Mouse (Mus musculus): ENCODE data around the gene Ston2. TPM values are rescaled to one million over a fixed set of nuclear protein-coding genes. Genes with fewer than 3 reads are reported as not detected.

The Ston2 gene
- polyA plus RNA-seq, 1 experiment from 2014 or later = 13.4 TPM

GRCm38 (mm10) chr12:91692991-91693390 is 95.2 kb downstream of the Ston2 start:
- Histone ChIP-seq H3K4me1 (ENCODE audit: control insufficient read depth, insufficient read depth, low read length) (no peaks in the 10 kb centered on the region), H3K27me3 (ENCODE audit: control insufficient read depth, insufficient read depth, low read length) (no peaks in the 10 kb centered on the region), H3K4me2 (replicated peaks; ENCODE audit: low read depth, low read length) (no peak overlapping the region), H3K27ac (ENCODE audit: low read depth, low read length) (no peak overlapping the region), H3K4me3 (ENCODE audit: low read length) (no peak overlapping the region), H3K36me3 (ENCODE audit: control insufficient read depth, insufficient read depth, low read length) (no peaks in the 10 kb centered on the region), H3K9me3 (ENCODE audit: control insufficient read depth, low read length) (no peaks in the 10 kb centered on the region), H3K9ac (ENCODE audit: low read depth, low read length) (no peak overlapping the region)
- WGBS = 72% methylated on average over 3 of the region's 3 CpGs
- no peak for ATAC-seq (ENCODE audit: low FRiP score, low TSS enrichment)

- Histone ChIP-seq H3K9ac (ENCODE audit: low read depth, low read length) (0 out of 2 replicates have a peak overlapping the region, but pooled peaks have one; percentile 13), H3K27me3 (ENCODE audit: control insufficient read depth, insufficient read depth, low read length) (no peaks in the 10 kb centered on the region; the same call in 1 of the 2 replicates), H3K4me1 (ENCODE audit: control insufficient read depth, insufficient read depth, low read length) (peaks cover 28% of the 10 kb centered on the region), H3K27ac (ENCODE audit: low read depth, low read length) (peak overlapping the region; percentile 53; the same call in 1 of the 2 replicates), H3K36me3 (ENCODE audit: control insufficient read depth, insufficient read depth, low read length) (no peaks in the 10 kb centered on the region), H3K9me3 (ENCODE audit: control insufficient read depth, low read length) (no peaks in the 10 kb centered on the region), H3K4me2 (replicated peaks; ENCODE audit: low read depth, low read length) (peak overlapping the region; percentile 39), H3K4me3 (ENCODE audit: low read length) (peak overlapping the region; percentile 13; the same call in 1 of the 2 replicates)
- peak; percentile 69 for ATAC-seq (ENCODE audit: low FRiP score, low TSS enrichment)
- WGBS = 3% methylated on average over 13 of the region's 13 CpGs
Measured at GRCm38 (mm10) chr12:91685674-91686290, 102.4 kb downstream of the Ston2 start.

- peak; percentile 29; the same call in 1 of the 2 replicates for ATAC-seq (ENCODE audit: low FRiP score, low TSS enrichment)
- Histone ChIP-seq H3K4me2 (replicated peaks; ENCODE audit: low read depth, low read length) (peak overlapping the region; percentile 39), H3K27ac (ENCODE audit: low read depth, low read length) (peak overlapping the region; percentile 13; the same call in 1 of the 2 replicates), H3K27me3 (ENCODE audit: control insufficient read depth, insufficient read depth, low read length) (no peaks in the 10 kb centered on the region; the same call in 1 of the 2 replicates), H3K4me3 (ENCODE audit: low read length) (no peak overlapping the region), H3K36me3 (ENCODE audit: control insufficient read depth, insufficient read depth, low read length) (no peaks in the 10 kb centered on the region), H3K9me3 (ENCODE audit: control insufficient read depth, low read length) (no peaks in the 10 kb centered on the region), H3K9ac (ENCODE audit: low read depth, low read length) (no peak overlapping the region), H3K4me1 (ENCODE audit: control insufficient read depth, insufficient read depth, low read length) (peaks cover 28% of the 10 kb centered on the region)
- WGBS = 37% methylated on average over 11 of the region's 11 CpGs
Measured at GRCm38 (mm10) chr12:91684840-91685415, 103.3 kb downstream of the Ston2 start.

DNA sequence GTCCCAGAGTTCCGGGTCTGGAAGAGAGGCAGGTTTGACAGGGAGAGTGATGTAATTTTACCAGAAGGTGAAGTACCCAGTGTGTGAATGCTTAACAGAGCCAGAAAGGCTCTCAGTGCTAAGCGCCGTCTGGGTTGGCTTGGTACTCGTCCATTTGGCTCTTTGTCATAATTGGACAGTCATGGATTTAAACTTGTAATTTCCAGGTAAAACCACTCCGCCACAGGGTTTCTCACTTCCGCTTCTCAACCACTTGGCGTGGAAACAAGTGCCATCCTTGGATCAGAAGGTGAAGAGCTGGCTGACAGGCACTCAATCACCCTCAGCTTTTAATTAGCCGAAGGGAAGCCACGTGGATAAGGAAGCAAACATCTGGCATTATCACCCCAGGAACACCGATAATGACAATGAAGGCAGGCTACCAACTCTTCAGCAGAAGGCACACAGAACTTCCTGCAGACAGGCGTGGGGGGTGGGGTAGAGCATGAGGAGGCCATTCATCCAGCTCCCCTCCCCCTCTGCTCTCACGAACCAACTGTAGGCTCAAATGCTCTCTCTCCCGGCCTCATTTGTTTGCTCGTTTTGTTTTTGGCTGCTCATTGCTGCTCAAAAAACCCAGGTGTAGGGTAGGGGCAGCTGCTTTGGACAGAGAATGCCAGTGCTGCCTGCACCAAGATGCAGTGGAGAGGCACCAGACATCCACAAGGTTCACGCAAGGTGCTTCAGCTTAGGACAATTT is 103.9 kb downstream of the Ston2 start:
- Histone ChIP-seq H3K9ac (ENCODE audit: low read depth, low read length) (no peak overlapping the region), H3K36me3 (ENCODE audit: control insufficient read depth, insufficient read depth, low read length) (no peaks in the 10 kb centered on the region)
- 21% methylated on average over 15 of the region's 15 CpGs for WGBS

DNA sequence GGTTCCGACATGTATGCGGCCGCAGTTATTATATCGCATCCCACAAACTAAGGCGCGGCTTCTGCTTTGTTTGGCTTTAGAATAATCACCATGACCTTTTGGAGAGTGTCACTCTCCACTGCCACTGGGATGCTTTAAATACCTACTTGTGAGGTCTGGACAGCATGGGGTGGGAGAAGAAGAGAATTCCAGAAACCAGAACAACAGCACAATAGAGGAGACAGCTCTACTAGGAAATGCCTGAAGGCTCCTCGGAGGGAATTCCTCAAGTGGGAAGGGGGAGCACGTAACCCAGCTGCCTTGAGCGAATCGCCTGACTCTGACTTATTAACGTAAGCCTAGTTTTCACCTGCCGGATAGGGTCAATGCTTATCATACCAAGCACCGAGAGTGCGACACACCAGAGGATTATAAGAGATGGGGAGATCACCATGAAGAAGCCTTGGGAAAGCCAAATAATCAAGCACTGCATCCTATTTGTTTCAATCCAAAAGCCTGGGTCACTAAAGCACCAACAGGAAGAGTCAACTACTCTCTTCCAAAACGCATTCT is 104.6 kb downstream of the Ston2 start:
- no peaks in the 10 kb centered on the region for H3K36me3 ChIP-seq (ENCODE audit: control insufficient read depth, insufficient read depth, low read length)
- no peak overlapping the region for H3K27ac ChIP-seq (ENCODE audit: low read depth, low read length)
- H3K4me3 ChIP-seq (ENCODE audit: low read length) = no peak overlapping the region
- no peak overlapping the region for H3K9ac ChIP-seq (ENCODE audit: low read depth, low read length)
- no peak for ATAC-seq (ENCODE audit: low FRiP score, low TSS enrichment)
- no peaks in the 10 kb centered on the region; the same call in 1 of the 2 replicates for H3K27me3 ChIP-seq (ENCODE audit: control insufficient read depth, insufficient read depth, low read length)
- H3K9me3 ChIP-seq (ENCODE audit: control insufficient read depth, low read length) = no peaks in the 10 kb centered on the region
- no peak overlapping the region for H3K4me2 ChIP-seq (replicated peaks; ENCODE audit: low read depth, low read length)
- peaks cover 28% of the 10 kb centered on the region for H3K4me1 ChIP-seq (ENCODE audit: control insufficient read depth, insufficient read depth, low read length)
- WGBS = 75% methylated on average over 15 of the region's 15 CpGs

More for the DNA sequence above, 103.9 kb downstream of the Ston2 start:
- ATAC-seq (ENCODE audit: low FRiP score, low TSS enrichment) = 0 out of 2 replicates have a peak, but pooled peaks have one; percentile 41
- Histone ChIP-seq H3K4me2 (replicated peaks; ENCODE audit: low read depth, low read length) (peak overlapping the region; percentile 39), H3K9me3 (ENCODE audit: control insufficient read depth, low read length) (no peaks in the 10 kb centered on the region), H3K27me3 (ENCODE audit: control insufficient read depth, insufficient read depth, low read length) (no peaks in the 10 kb centered on the region; the same call in 1 of the 2 replicates), H3K27ac (ENCODE audit: low read depth, low read length) (peak overlapping the region; percentile 13; the same call in 1 of the 2 replicates), H3K4me1 (ENCODE audit: control insufficient read depth, insufficient read depth, low read length) (peaks cover 28% of the 10 kb centered on the region), H3K4me3 (ENCODE audit: low read length) (no peak overlapping the region)

- H3K9ac ChIP-seq (ENCODE audit: low read depth, low read length) = no peak overlapping the region
- no peak overlapping the region for H3K27ac ChIP-seq (ENCODE audit: low read depth, low read length)
- no peak for ATAC-seq (ENCODE audit: low FRiP score, low TSS enrichment)
- no peaks in the 10 kb centered on the region for H3K9me3 ChIP-seq (ENCODE audit: control insufficient read depth, low read length)
- H3K4me1 ChIP-seq (ENCODE audit: control insufficient read depth, insufficient read depth, low read length) = peaks cover 28% of the 10 kb centered on the region
- H3K4me3 ChIP-seq (ENCODE audit: low read length) = no peak overlapping the region
- WGBS = 89% methylated on average over 3 of the region's 3 CpGs
- no peaks in the 10 kb centered on the region; the same call in 1 of the 2 replicates for H3K27me3 ChIP-seq (ENCODE audit: control insufficient read depth, insufficient read depth, low read length)
- no peak overlapping the region for H3K4me2 ChIP-seq (replicated peaks; ENCODE audit: low read depth, low read length)
- no peaks in the 10 kb centered on the region for H3K36me3 ChIP-seq (ENCODE audit: control insufficient read depth, insufficient read depth, low read length)
Measured at GRCm38 (mm10) chr12:91683096-91683495, 105.1 kb downstream of the Ston2 start.

DNA sequence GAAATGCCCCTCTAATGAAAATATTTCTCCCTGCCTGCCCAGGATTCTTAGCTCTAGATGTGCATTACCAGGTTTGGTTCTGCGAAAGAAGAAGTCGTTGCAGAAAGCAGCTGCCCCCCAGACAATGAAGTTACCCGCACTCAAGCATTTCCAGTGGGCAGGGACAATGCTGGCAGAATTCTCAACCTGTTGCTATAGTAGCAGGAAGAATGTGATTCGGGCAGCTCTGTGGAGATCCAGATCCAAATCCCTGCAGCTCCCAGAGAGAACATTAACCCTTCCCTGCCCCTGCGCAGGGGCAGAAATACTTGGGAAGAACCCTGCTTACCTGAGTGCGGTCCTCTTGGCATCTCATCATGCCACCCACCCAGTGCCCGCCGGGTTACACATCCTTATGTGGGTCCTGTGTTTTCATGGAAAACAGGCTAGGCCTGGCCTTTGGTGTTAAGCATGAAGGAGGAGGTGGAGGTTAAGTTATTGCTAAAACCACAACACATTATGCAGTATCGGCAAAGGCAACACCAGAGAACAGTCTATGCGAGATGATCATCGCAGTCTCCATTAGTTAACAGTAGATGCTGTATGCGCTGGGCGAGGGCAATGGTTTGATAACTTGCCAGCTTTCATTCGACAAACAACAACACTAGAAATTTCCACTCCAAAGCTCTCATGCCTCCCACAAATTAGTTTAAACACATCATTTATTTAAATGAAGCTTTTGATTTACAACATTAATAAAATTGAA is 108.7 kb downstream of the Ston2 start:
- Histone ChIP-seq H3K4me1 (ENCODE audit: control insufficient read depth, insufficient read depth, low read length) (peaks cover 14% of the 10 kb centered on the region), H3K36me3 (ENCODE audit: control insufficient read depth, insufficient read depth, low read length) (no peaks in the 10 kb centered on the region), H3K9me3 (ENCODE audit: control insufficient read depth, low read length) (no peaks in the 10 kb centered on the region), H3K9ac (ENCODE audit: low read depth, low read length) (no peak overlapping the region), H3K4me2 (replicated peaks; ENCODE audit: low read depth, low read length) (no peak overlapping the region), H3K4me3 (ENCODE audit: low read length) (no peak overlapping the region), H3K27me3 (ENCODE audit: control insufficient read depth, insufficient read depth, low read length) (no peaks in the 10 kb centered on the region), H3K27ac (ENCODE audit: low read depth, low read length) (no peak overlapping the region)
- 67% methylated on average over 14 of the region's 14 CpGs for WGBS
- ATAC-seq (ENCODE audit: low FRiP score, low TSS enrichment) = no peak

DNA sequence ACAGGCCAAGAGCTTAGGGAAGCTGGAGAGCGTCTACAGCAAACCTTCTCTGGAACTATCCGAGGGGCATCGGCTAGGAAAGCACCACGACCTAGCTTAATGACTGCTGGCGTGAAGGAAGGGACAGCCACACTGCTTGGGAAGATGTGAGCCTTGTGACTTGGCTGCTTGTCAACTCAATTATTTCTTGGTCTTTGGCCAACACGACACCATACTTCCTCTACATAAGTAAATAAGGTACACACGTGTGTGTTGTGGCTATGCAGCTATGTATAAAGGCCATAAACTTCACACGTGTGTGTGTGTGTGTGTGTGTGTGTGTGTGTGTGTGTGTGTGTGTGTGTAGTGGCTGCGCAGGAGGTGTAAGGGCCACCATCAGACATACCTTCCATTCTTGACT is 112.2 kb downstream of the Ston2 start:
- Histone ChIP-seq H3K9me3 (ENCODE audit: control insufficient read depth, low read length) (no peaks in the 10 kb centered on the region), H3K4me1 (ENCODE audit: control insufficient read depth, insufficient read depth, low read length) (no peaks in the 10 kb centered on the region), H3K4me2 (replicated peaks; ENCODE audit: low read depth, low read length) (no peak overlapping the region), H3K36me3 (ENCODE audit: control insufficient read depth, insufficient read depth, low read length) (no peaks in the 10 kb centered on the region), H3K27me3 (ENCODE audit: control insufficient read depth, insufficient read depth, low read length) (no peaks in the 10 kb centered on the region), H3K27ac (ENCODE audit: low read depth, low read length) (no peak overlapping the region), H3K9ac (ENCODE audit: low read depth, low read length) (no peak overlapping the region), H3K4me3 (ENCODE audit: low read length) (no peak overlapping the region)
- no peak for ATAC-seq (ENCODE audit: low FRiP score, low TSS enrichment)
- 79% methylated on average over 9 of the region's 9 CpGs for WGBS

Measured in kidney, embryonic 14.5 days (tissue).